Mouse (Mus musculus) urinary bladder, adult 18-20 months (tissue): ENCODE measurements around the gene Sulf2.
A peak's percentile ranks its signal among the peaks of the same experiment; 100 is the strongest.

Experiments
- DNase-seq, 2 experiments: peaks; one replicate each; pipeline ENCODE4 v3.0.0; 2022; ENCODE audit warnings: low spot score in 2 of 2, mixed read lengths in 2 of 2

Sulf2 gene

GRCm38 (mm10) chr2:166119992-166120391 is 35.5 kb downstream of the Sulf2 start:
- no peak for DNase-seq

GRCm38 (mm10) chr2:166116704-166117103 is 38.8 kb downstream of the Sulf2 start:
- no peak for DNase-seq

- no peak for DNase-seq
Observed at GRCm38 (mm10) chr2:166116278-166116608, 39.2 kb downstream of the Sulf2 start.

- peak; percentile 23 to 79 for DNase-seq
Observed at GRCm38 (mm10) chr2:166115571-166116277, 39.7 kb downstream of the Sulf2 start.

GRCm38 (mm10) chr2:166112986-166113385 is 42.5 kb downstream of the Sulf2 start:
- DNase-seq: no peak

- no peak for DNase-seq
Observed at GRCm38 (mm10) chr2:166111831-166112250, 43.6 kb downstream of the Sulf2 start.

- DNase-seq: no peak
Observed at GRCm38 (mm10) chr2:166111238-166111637, 44.2 kb downstream of the Sulf2 start.

GRCm38 (mm10) chr2:166110764-166111163 is 44.7 kb downstream of the Sulf2 start:
- no peak for DNase-seq

- DNase-seq: peak; percentile 51 to 72
Observed at GRCm38 (mm10) chr2:166108326-166108725, 47.1 kb downstream of the Sulf2 start.

GRCm38 (mm10) chr2:166107911-166108310 is 47.6 kb downstream of the Sulf2 start:
- no peak for DNase-seq

GRCm38 (mm10) chr2:166106631-166107030 is 48.8 kb downstream of the Sulf2 start:
- no peak for DNase-seq

- no peak for DNase-seq
Observed at GRCm38 (mm10) chr2:166105911-166106310, 49.6 kb downstream of the Sulf2 start.

GRCm38 (mm10) chr2:166102893-166103292 is 52.6 kb downstream of the Sulf2 start:
- no peak for DNase-seq

- DNase-seq: no peak
Observed at GRCm38 (mm10) chr2:166100309-166101262, 54.9 kb downstream of the Sulf2 start.

- DNase-seq: no peak
Observed at GRCm38 (mm10) chr2:166098292-166098933, 57.0 kb downstream of the Sulf2 start.

GRCm38 (mm10) chr2:166097443-166098291 is 57.8 kb downstream of the Sulf2 start:
- no peak for DNase-seq

- DNase-seq: no peak
Observed at GRCm38 (mm10) chr2:166096834-166097233, 58.6 kb downstream of the Sulf2 start.

- no peak for DNase-seq
Observed at GRCm38 (mm10) chr2:166096300-166096699, 59.2 kb downstream of the Sulf2 start.

- no peak for DNase-seq
Observed at GRCm38 (mm10) chr2:166092412-166092811, 63.1 kb downstream of the Sulf2 start.

GRCm38 (mm10) chr2:166091599-166091998 is 63.9 kb downstream of the Sulf2 start:
- no peak for DNase-seq

- DNase-seq: no peak
Observed at GRCm38 (mm10) chr2:166090131-166090581, 65.3 kb downstream of the Sulf2 start.
